Mouse (Mus musculus) erythroblast, embryonic 14.5 days (primary cell): Measurements from ENCODE around the gene St6gal2. TPM values are rescaled to one million over a fixed set of nuclear protein-coding genes. Genes with fewer than 3 reads are reported as not detected.
A peak's percentile ranks its signal among the peaks of the same experiment; 100 is the strongest.

ENCODE experiments used
- H3K27me3 ChIP-seq: 2 replicates; pipeline ENCODE4 v1.6.1; 2012; ENCODE audit warnings: inconsistent platforms; ENCODE audit not compliant: control insufficient read depth
- H3K36me3 ChIP-seq: 2 replicates; pipeline ENCODE4 v1.6.1; 2012; ENCODE audit warnings: mild to moderate bottlenecking, inconsistent platforms; ENCODE audit not compliant: control insufficient read depth
- H3K4me1 ChIP-seq: 2 replicates; pipeline ENCODE4 v1.6.1; 2012; ENCODE audit warnings: inconsistent platforms; ENCODE audit not compliant: control insufficient read depth
- H3K4me3 ChIP-seq: replicated peaks from 2 replicates; pipeline ENCODE3; 2012; ENCODE audit warnings: moderate library complexity, mild to moderate bottlenecking, inconsistent platforms
- H3K9me3 ChIP-seq: 2 replicates; pipeline ENCODE4 v1.6.1; 2012; ENCODE audit warnings: low read length, inconsistent platforms, mixed read lengths; ENCODE audit not compliant: control insufficient read depth
- GATA1 ChIP-seq: IDR thresholded peaks from 2 replicates; pipeline ENCODE4 v1.6.1; 2012; ENCODE audit warnings: low read length, inconsistent platforms, mixed read lengths
- TAL1 ChIP-seq: IDR thresholded peaks from 3 replicates; pipeline ENCODE4 v1.6.1; 2012; ENCODE audit warnings: low read length, inconsistent platforms, mixed read lengths
- polyA plus RNA-seq: library from polyadenylated mRNA; stranded (reverse); fragments of >175 nt; gene quantifications from 2 replicates; pipeline ENCODE4 v1.2.3, GENCODE M21; 2012

Gene St6gal2
- polyA plus RNA-seq = not detected in 2 replicates

DNA sequence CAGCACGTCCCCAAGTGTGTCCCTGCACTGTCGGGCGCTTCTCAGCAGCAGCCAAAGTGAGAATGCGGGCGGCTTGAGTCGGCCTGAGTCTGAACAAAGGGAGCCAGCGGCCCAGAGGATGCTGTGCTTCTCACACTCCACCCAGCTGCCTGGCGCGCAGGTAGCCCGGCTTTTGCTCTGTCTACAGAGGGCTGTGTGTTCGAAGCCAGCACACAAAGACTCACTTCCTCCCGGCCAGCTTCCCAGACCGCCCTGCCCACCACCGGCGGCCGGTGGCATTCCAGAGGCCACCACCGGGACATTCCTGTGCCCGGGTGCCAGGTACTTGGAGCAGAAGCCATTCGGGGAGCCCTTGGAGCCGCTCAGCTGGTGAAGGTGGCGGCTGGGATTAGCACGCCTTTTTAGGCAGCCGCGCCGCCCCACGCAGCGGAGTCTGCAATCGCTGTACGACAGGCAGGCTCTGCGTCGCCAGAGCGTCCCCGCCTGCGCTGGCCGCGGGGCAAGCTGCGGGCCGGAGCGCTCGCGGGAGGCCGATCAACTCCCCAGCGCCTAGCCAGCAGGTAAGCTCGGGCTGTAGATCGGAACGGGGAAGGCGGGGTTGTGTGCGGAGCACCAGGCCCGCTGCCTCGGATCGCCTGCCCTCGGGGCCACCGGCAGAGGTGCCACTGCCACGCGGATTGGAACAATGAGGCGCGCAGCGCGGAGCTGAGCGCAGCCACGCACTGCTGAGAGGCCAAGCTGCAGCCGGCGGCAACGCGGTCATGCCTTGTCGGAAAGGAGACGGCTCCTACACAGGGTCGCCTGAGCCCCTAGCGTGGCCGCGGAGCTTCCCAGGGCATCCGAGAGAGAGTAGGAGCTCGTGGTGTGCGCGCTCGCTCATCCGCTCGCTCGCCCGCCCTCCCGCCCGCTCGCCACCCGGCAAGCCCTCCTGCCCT lies at the start of gene St6gal2:
Gene St6gal2, plus strand, starts transcription at position 133 of the 935 bp plus-strand sequence.
- no peak within 1 kb of the TSS for H3K4me3 ChIP-seq

DNA sequence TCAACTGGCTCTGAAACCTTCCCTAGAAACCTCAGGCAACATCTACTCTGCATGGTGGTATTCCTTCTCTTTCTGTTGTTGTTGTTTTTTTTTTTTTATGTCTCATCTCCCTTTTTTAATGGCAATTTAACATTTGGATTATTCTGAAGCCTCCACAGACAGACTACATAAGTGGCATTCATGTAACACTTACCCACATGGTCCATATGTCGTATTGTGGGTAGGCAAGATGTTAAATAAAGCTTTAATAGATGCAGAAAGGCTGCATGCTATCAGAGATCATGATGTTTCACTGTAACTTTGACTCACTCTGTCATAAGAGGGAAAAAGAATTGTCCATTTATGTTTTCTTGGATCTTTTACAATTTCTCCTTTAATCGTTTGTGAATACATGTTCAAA lies 39.1 kb upstream of the St6gal2 start:
- no peak overlapping the region for H3K4me3 ChIP-seq
- H3K4me1 ChIP-seq = no peaks in the 10 kb centered on the region
- H3K9me3 ChIP-seq = peaks cover 2% of the 10 kb centered on the region; the same call in 1 of the 2 replicates
- no peaks in the 10 kb centered on the region for H3K27me3 ChIP-seq
- no peak for TF ChIP-seq TAL1
- no peak for TF ChIP-seq GATA1
- no peaks in the 10 kb centered on the region for H3K36me3 ChIP-seq

More for the DNA sequence above, at the start of gene St6gal2:
- H3K4me1 ChIP-seq = no peaks in the 10 kb centered on the region
- peaks cover 28% of the 10 kb centered on the region for H3K27me3 ChIP-seq
- peaks cover 4% of the 10 kb centered on the region; the same call in 1 of the 2 replicates for H3K9me3 ChIP-seq
- TF ChIP-seq GATA1 = no peak
- no peak for TF ChIP-seq TAL1
- H3K36me3 ChIP-seq = no peaks in the 10 kb centered on the region

DNA sequence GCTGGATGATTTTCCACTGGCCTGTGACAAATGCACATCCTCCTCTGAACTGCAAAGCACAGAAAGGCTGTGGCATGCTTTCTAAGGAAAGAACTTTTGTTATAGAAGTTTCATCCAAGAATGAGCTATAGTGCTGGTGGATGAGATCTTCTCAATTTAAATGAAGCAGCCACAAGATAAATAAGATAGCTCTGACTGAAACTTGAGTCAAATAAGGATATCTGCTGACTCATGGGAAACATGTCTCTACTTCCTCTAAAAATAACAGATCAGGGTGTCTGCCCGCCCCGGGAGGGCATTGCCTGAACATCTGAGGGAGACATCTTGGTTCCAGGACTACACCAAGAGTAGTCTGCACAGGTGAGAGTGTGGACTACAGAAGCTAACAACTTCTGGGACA lies 28.7 kb upstream of the St6gal2 start:
- H3K4me3 ChIP-seq = no peak overlapping the region
- H3K27me3 ChIP-seq = no peaks in the 10 kb centered on the region
- no peaks in the 10 kb centered on the region for H3K9me3 ChIP-seq
- H3K36me3 ChIP-seq = no peaks in the 10 kb centered on the region
- TF ChIP-seq GATA1 = no peak
- TF ChIP-seq TAL1 = no peak
- H3K4me1 ChIP-seq = no peaks in the 10 kb centered on the region

DNA sequence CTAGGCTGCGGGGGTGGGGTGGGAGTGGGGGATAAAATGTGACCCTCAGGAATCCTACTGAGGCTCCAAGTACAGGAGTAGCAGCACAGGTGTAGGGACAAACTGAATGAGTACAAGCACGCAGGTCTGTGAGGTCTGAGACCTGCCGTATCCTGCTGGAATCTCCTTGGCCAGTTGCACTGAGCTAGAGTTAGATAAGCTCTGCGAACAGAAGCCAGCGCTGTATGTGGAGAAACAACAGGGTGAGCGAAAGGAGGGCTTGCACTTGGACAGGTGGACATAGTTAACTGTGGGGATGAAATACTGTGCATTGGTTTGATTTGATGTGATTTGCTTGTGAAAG lies 974 bp downstream of the St6gal2 start:
- H3K4me1 ChIP-seq = no peaks in the 10 kb centered on the region
- no peak overlapping the region for H3K4me3 ChIP-seq
- no peaks in the 10 kb centered on the region for H3K36me3 ChIP-seq
- peaks cover 4% of the 10 kb centered on the region; the same call in 1 of the 2 replicates for H3K9me3 ChIP-seq
- TF ChIP-seq GATA1 = no peak
- TF ChIP-seq TAL1 = no peak
- peaks cover 28% of the 10 kb centered on the region for H3K27me3 ChIP-seq

DNA sequence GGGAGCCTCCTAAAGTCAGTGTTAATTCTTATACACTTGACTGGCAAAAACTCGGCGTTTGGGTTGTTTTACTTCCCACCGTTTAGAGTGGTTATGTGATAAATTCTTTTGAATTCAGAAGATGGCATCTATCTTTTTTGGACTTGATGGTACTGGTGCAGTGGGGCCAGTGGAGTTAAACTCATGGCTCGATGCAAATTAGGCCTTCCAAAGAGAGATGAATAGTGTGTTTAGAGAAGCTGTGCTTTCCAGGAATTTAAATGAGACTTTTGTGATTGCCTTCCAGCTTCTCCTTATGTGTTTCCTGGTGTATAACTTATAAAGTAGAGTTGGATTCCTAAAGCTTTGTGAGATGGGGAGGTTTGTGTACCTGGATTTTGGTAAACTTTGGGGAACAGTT lies 1.5 kb downstream of the St6gal2 start:
- H3K27me3 ChIP-seq = peaks cover 28% of the 10 kb centered on the region
- H3K36me3 ChIP-seq = no peaks in the 10 kb centered on the region
- H3K9me3 ChIP-seq = peaks cover 4% of the 10 kb centered on the region; the same call in 1 of the 2 replicates
- no peaks in the 10 kb centered on the region for H3K4me1 ChIP-seq
- TF ChIP-seq TAL1 (no peak), GATA1 (no peak)
- H3K4me3 ChIP-seq = no peak overlapping the region

DNA sequence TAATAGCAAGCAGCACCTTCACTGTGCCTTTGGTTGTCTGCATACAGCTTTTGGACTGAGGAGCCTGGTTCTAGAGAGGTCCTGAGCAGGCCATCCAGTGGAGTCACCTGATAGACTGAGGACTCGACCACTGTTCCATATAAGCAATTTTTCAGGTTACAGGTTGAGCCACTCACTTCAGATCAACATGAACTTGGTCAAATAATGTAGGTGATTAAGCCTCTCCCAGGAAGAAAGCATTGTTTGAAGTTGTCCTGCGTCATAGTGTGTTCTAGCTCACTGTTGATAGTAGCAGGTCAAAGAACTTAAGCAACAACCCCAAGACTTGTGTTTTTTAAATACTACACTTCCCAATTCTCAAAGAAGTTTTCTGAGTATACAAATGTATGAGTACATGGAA lies 5.8 kb downstream of the St6gal2 start:
- no peak overlapping the region for H3K4me3 ChIP-seq
- H3K9me3 ChIP-seq = no peaks in the 10 kb centered on the region
- peaks cover 11% of the 10 kb centered on the region for H3K27me3 ChIP-seq
- H3K4me1 ChIP-seq = no peaks in the 10 kb centered on the region
- TF ChIP-seq TAL1 = no peak
- no peak for TF ChIP-seq GATA1
- H3K36me3 ChIP-seq = no peaks in the 10 kb centered on the region

DNA sequence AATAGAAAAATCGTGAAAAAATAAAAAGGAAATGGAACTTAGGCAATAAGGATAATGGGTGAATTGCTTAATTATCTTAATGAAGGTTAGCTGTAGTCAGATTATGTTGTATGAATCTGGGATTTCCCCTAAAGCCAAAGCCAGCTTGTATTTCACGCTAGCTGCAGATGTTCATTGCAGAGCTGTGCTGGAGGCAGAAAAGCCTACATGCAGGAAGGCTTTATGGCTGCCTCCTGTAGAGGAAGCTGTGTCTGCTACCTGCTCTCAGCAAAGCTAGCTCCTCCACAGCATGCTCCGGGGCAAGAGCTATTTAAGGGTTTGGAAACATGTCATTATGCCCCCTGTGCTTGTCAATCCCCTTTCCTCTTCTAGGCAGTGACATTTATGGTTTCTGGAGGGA lies 9.3 kb downstream of the St6gal2 start:
- Histone ChIP-seq H3K9me3 (no peaks in the 10 kb centered on the region; the same call in 1 of the 2 replicates), H3K27me3 (no peaks in the 10 kb centered on the region), H3K4me3 (no peak overlapping the region), H3K4me1 (no peaks in the 10 kb centered on the region), H3K36me3 (no peaks in the 10 kb centered on the region)
- no peak for TF ChIP-seq TAL1
- TF ChIP-seq GATA1 = no peak

DNA sequence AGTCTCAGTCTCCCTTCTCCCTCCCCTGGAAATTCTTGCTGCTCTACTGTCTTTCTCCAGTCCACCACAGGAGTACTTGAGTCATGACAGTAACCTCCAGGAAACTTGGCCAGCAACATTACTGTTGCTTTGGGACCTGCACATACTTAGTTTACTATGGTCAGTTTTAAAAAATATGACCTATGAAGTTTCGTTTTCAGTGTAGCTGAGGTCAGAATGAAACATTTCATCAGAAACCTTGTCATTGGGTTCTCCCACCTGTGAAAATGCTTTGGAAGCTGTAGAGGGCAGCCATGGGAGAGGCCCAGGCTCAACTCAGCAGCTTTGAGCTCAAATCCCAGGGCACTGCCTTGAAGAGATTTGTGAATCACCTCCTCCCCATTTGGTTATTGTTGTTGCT lies 15.0 kb downstream of the St6gal2 start:
- Histone ChIP-seq H3K4me3 (no peak overlapping the region), H3K36me3 (no peaks in the 10 kb centered on the region), H3K9me3 (no peaks in the 10 kb centered on the region; the same call in 1 of the 2 replicates), H3K27me3 (no peaks in the 10 kb centered on the region), H3K4me1 (no peaks in the 10 kb centered on the region)
- no peak for TF ChIP-seq GATA1

DNA sequence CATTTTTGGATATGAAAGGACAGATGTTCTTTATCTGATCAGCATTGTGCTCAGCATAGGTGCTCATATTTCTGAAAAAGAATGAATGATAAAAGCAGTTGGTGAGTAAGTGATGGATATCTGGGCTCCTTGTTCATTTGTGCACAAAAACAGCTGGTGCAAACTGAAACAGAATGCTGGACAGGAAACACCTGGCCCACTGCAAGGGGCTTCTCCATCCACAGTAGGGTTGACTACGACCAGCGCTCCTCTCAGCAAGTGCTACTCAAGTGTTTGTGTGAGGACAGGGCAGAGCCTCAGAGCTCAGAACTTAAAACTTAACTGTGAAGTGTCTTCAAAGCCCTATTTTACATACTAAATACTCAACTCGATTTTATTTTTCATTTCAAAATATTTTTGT lies 22.4 kb downstream of the St6gal2 start:
- H3K27me3 ChIP-seq = no peaks in the 10 kb centered on the region
- no peaks in the 10 kb centered on the region for H3K36me3 ChIP-seq
- no peaks in the 10 kb centered on the region for H3K4me1 ChIP-seq
- H3K9me3 ChIP-seq = no peaks in the 10 kb centered on the region
- H3K4me3 ChIP-seq = no peak overlapping the region
- TF ChIP-seq TAL1 = no peak
- 0 out of 2 replicates have a peak, but pooled peaks have one; percentile 8 for TF ChIP-seq GATA1

DNA sequence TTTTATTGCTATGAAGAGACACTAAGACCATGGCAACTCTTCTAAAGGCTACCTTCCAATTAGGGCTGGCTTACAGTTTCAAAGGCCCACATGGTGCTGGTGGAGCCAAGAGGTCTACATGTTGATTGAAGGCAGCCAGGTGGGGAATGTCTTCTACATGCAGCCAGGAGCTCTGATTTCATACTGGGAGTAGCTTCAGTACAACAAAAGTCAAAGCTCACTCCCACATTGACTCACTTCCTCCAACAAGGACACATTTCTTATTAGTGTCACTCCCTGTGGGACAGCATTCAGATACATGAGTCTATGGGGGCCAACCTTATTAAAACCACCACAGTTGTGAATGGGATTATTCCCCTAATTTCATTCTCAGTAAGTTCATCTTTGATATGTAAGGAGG lies 23.8 kb downstream of the St6gal2 start:
- H3K4me3 ChIP-seq = no peak overlapping the region
- no peaks in the 10 kb centered on the region for H3K4me1 ChIP-seq
- no peaks in the 10 kb centered on the region for H3K36me3 ChIP-seq
- no peaks in the 10 kb centered on the region for H3K27me3 ChIP-seq
- TF ChIP-seq GATA1 = no peak
- TF ChIP-seq TAL1 = no peak
- H3K9me3 ChIP-seq = no peaks in the 10 kb centered on the region
